Mouse (Mus musculus) cerebellum, adult 11 months (tissue): ENCODE data around the gene Ssbp3.

Experiments
- DNase-seq: peaks from one replicate; pipeline ENCODE4 v3.0.0; 2022

The Ssbp3 gene

GRCm38 (mm10) chr4:107013817-107014260 lies 103.3 kb downstream of the Ssbp3 start:
- no peak for DNase-seq

DNA sequence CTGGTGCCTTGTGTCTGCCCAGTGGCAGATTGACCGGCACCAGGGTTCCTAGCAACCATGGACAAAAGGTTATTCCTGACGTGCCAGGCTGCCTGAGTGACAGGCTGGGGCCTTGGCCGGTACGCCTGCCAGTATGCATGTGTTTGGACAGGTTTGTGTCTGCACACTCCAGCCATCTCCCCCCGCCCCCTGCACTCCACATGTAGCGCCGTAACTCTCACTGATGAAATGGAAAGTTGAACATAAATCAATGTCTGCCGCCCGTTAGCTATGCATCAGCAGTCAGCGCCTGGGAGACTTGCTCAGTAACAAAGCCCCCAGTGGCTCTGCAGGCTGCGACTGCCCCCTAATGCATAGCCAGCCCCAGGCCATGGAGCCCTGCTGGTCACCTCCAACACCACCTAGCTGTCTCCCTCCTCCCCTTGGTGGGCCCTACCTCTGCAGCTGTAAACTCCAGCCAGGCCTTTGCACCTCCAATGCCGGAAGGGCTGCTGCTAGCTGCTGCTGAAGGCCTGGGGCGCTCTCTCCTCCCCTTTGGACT lies 105.5 kb downstream of the Ssbp3 start:
- no peak for DNase-seq

- DNase-seq, result no peak
Observed at GRCm38 (mm10) chr4:107017257-107017656, 106.8 kb downstream of the Ssbp3 start.

- DNase-seq, result no peak
Observed at GRCm38 (mm10) chr4:107018521-107018920, 108.0 kb downstream of the Ssbp3 start.

- DNase-seq, result no peak
Observed at GRCm38 (mm10) chr4:107019027-107019426, 108.5 kb downstream of the Ssbp3 start.

DNA sequence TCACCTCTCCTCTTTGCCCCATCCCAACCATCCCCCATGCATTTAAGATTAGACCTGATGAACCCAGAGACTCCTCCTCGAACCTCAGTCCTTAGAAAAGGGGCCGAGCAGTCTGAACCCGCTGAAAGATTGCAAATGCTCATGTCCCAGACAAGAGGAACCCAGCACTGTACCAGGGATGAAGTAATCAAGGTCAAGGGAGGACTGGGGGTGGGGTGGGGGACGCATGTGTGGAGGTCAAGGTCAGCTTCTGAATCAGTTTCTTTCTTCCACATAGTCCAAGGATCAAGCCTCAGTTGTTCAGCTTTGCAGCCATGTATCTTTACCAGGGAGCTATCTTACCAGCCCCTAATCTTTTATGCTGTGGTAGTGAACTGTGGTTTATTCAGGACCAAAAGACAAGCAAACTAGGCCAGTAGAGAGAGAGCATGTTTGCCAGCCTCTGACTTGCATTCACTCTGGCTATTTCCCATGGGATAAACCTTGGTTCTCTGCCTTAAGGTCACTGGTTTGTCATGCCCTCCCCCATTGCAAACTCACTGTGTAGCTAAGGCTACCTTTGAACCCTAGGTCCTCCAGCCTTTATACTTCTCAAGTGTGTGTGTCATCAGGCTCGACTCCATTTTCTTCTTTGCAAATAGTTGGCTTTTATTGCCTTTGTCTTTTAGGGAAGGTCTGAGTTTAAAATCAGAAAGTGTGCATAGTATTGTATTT lies 109.9 kb downstream of the Ssbp3 start:
- DNase-seq, result no peak

GRCm38 (mm10) chr4:107021464-107021863 lies 111.0 kb downstream of the Ssbp3 start:
- no peak for DNase-seq

GRCm38 (mm10) chr4:107024899-107025298 lies 114.4 kb downstream of the Ssbp3 start:
- no peak for DNase-seq

GRCm38 (mm10) chr4:107025369-107025768 lies 114.9 kb downstream of the Ssbp3 start:
- DNase-seq, result no peak

- no peak for DNase-seq
Observed at GRCm38 (mm10) chr4:107026451-107026850, 116.0 kb downstream of the Ssbp3 start.

GRCm38 (mm10) chr4:107035689-107036088 lies 125.2 kb downstream of the Ssbp3 start:
- DNase-seq, result no peak

- DNase-seq, result no peak
Observed at GRCm38 (mm10) chr4:107036985-107037384, 126.5 kb downstream of the Ssbp3 start.

GRCm38 (mm10) chr4:107038303-107038702 lies 127.8 kb downstream of the Ssbp3 start:
- DNase-seq, result no peak

- DNase-seq, result no peak
Observed at GRCm38 (mm10) chr4:107039270-107039669, 128.8 kb downstream of the Ssbp3 start.

- DNase-seq, result no peak
Observed at GRCm38 (mm10) chr4:107042304-107042703, 131.8 kb downstream of the Ssbp3 start.

DNA sequence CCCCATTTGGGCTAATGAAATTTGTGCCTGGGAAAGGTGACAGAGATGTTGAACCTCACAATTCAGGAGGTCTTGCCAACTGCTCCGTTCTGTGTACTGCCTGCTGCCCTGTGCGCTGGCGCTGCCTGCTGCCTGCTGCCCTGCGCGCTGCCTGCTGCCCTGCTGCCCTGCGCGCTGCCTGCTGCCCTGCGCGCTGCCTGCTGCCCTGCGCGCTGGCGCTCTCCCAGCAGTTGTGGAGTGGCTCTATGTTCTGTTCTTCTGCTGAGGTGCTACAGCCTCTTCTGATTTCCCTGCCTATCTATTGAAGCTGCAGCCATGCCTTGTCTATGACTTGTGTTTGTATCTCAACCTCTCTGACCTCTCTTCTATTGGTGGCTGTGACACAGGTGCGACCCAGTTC lies 134.7 kb downstream of the Ssbp3 start:
- no peak for DNase-seq

GRCm38 (mm10) chr4:107047806-107048205 lies 137.3 kb downstream of the Ssbp3 start:
- no peak for DNase-seq

DNA sequence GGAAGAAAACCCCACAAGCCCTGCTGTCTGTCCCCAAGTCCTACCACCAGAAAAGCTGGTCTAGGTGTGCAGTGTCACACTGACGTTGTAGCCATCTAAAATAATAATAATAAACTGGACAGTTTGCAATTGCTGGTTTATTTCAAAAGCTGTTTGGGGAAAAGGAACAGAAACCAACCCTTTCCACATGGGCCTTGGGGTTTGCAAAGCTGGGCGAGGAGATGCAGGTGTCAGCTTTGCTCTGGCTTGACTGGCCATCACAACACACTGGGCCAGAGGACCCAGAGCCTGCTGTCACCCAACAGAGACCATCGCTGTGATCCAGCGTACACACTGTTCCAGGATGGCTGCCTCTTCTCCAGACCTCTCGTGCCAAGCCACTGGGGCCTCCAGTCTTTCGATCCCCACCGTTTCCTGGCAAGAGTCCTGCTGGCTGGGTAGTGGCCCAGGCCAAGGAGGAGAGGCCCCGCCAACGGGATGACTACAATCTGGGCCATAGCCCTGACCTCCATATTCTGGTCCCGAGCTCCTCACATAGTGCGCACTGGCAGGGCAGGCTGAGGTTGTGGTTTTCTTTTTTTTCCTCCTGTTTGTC lies 138.2 kb downstream of the Ssbp3 start:
- peak; percentile 89 for DNase-seq

GRCm38 (mm10) chr4:107051889-107052288 lies 141.4 kb downstream of the Ssbp3 start:
- DNase-seq, result no peak

DNA sequence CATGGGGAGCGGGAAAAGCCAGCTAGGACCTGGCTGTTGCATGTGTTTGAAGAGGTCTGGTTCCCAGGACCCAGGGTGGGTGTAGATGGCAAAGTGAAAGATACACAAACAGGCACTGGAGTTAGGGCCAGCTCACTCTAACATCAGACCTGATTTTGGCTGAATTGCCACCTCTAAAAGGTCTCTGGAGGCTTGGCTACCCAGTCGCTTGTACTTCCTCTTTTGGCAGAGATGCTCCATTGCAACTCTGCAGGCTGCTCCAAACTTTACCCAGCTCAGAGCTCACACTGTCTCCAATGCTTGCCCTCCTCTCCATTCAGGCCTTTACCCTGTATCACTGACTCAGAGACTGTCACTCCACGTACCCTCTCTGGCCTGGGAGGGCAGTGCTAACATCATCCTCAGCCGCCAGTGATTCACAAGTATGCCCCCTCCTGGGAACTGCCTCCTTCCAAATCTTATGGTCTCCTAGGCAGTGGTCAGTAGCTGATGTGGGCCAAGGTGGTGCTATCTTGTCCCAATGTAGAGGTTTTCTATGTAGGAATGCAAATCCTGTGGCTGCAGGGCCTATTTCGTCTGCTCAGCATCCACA lies 142.6 kb downstream of the Ssbp3 start:
- no peak for DNase-seq

DNA sequence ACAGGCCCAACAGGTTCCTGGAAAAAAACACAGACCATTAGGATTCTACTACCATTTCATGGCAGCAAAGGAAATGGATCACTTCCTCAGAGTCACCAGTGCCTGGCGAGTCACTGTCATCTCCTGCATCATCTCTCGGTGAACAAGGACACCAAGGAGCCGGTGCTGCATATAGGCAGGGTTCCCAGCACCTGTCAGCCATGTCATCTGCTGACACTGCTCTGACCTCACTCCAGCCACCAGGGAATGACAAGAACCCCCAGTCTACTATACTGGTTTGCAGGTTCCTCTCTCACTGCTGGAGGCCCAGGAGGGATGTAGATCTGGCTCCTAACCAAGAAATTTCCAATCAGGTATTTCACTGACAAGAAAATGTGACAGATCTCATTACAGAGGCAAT lies 145.6 kb downstream of the Ssbp3 start:
- DNase-seq, result no peak

DNA sequence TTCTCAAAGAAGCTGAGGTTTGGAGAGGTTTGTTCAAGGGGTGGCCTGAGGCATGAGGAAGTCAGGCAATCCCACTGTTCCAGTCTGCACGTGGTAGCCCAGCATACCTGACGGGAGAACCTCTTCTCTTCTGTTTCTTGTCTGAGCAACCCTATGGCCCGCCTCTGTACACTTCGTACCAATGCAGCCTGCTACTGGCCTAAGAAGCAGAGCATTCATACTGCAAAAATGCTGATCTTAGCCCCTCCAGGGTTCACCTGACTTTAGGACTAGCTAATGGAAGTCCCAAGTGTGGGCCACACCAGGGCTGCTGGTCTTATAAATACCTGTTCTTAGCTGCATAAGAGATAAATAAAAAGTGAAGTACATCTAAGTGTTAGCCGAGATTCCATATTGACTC lies 147.8 kb downstream of the Ssbp3 start:
- no peak for DNase-seq

DNA sequence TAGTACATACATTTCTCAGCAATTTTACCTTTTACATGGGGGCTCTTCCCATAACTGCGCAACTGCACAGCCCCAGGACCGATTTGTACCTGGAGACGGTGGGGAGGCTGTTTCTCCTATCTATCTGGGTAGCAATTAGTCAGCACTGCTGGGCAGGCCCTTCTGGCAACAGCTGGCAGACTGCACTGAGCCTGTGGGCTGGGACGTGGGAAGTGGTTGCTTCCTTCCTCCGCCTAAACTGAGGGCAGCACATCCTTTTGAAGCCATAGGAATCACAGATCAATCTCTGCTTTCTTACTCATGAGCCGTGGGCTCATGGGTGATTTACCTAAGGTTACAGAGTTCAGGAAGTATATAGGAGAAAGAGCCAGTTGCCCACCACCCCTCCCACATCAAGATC lies 148.3 kb downstream of the Ssbp3 start:
- no peak for DNase-seq

DNA sequence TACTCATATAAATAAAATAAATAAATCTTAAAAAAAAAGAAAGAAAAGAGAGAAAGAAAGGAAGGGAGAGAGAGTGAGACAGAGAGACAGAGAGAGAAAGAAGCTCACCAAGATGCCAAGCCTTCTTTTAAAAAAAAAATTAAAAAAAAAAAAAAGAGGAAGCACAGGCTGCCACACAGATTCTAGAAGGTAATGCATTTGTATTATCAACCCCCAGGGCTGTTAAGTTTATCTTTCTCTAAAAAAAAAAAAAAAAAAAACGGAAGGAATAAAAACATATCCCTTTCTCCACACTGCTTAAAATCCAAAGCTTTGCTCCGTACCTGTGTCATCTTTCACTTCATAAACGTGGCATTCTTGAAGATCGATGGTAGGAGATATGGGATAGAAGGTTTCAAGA lies 151.1 kb downstream of the Ssbp3 start:
- DNase-seq, result no peak
